In genomic region chr11:29715499-29715898, GRCm38 (mm10) we compare ENCODE assay signal across 22 mouse cellular contexts. TPM values are rescaled to one million over a fixed set of nuclear protein-coding genes. Genes with fewer than 3 reads are reported as not detected.
DNase-seq lines count a peak whose midpoint lies in the region; ATAC-seq and TF ChIP-seq lines count a peak whose summit lies in the region.
"Had no signal": no experiment of that assay in that cellular context is flagged by ENCODE, and none has a peak within 500 bp of the region (broad histone marks: within the 10 kb centered on the region; RNA-seq: fewer than 3 reads in every experiment).

No protein-coding gene starts in this region.

- H3K27me3 ChIP-seq in hindbrain, postnatal 0 days (ENCODE audit: insufficient read depth, low read length), result no peaks in the 10 kb centered on the region
- H3K27me3 ChIP-seq in hindbrain, embryonic 11.5 days (ENCODE audit: control insufficient read depth, insufficient read depth, low read length), result no peaks in the 10 kb centered on the region
- no peaks in the 10 kb centered on the region for H3K27me3 ChIP-seq in lung, embryonic 14.5 days (ENCODE audit: insufficient read depth, low read length)
- no peaks in the 10 kb centered on the region for H3K27me3 ChIP-seq in stomach, postnatal 0 days (ENCODE audit: control insufficient read depth, insufficient read depth, low read length)
- H3K27me3 ChIP-seq: embryonic facial prominence, embryonic 12.5 days; forebrain, embryonic 13.5 days; hindbrain, embryonic 13.5 days; intestine, embryonic 15.5 days; lung, embryonic 15.5 days; megakaryocyte, embryonic 14.5 days; midbrain, embryonic 15.5 days; neural tube, embryonic 15.5 days; stomach, embryonic 15.5 days had no signal

- H3K9ac ChIP-seq in hindbrain, postnatal 0 days (replicated peaks; ENCODE audit: low read length), result no peak overlapping the region
- no peak overlapping the region for H3K9ac ChIP-seq in hindbrain, embryonic 11.5 days (ENCODE audit: low read depth, low read length)
- no peak overlapping the region for H3K9ac ChIP-seq in lung, embryonic 14.5 days
- no peak overlapping the region for H3K9ac ChIP-seq in stomach, postnatal 0 days (ENCODE audit: low read length)
- H3K9ac ChIP-seq: embryonic facial prominence, embryonic 12.5 days; forebrain, embryonic 13.5 days; hindbrain, embryonic 13.5 days; intestine, embryonic 15.5 days; lung, embryonic 15.5 days; midbrain, embryonic 15.5 days; neural tube, embryonic 15.5 days; stomach, embryonic 15.5 days had no signal

- WGBS in hindbrain, postnatal 0 days, result 85% methylated on average over 3 of the region's 3 CpGs
- 92% methylated on average over 3 of the region's 3 CpGs for WGBS in hindbrain, embryonic 11.5 days
- 86% methylated on average over 3 of the region's 3 CpGs for WGBS in lung, embryonic 14.5 days
- 86% methylated on average over 3 of the region's 3 CpGs for WGBS in stomach, postnatal 0 days

- no peak overlapping the region for H3K4me2 ChIP-seq in hindbrain, postnatal 0 days (ENCODE audit: low read depth, low read length)
- no peak overlapping the region for H3K4me2 ChIP-seq in hindbrain, embryonic 11.5 days (replicated peaks; ENCODE audit: low read depth, low read length)
- H3K4me2 ChIP-seq in lung, embryonic 14.5 days, result no peak overlapping the region
- no peak overlapping the region for H3K4me2 ChIP-seq in stomach, postnatal 0 days (replicated peaks; ENCODE audit: low read depth)
- H3K4me2 ChIP-seq: embryonic facial prominence, embryonic 12.5 days; forebrain, embryonic 13.5 days; hindbrain, embryonic 13.5 days; intestine, embryonic 15.5 days; lung, embryonic 15.5 days; midbrain, embryonic 15.5 days; neural tube, embryonic 15.5 days; stomach, embryonic 15.5 days had no signal

- no peak overlapping the region for H3K27ac ChIP-seq in hindbrain, postnatal 0 days
- H3K27ac ChIP-seq in hindbrain, embryonic 11.5 days (ENCODE audit: low read depth, low read length), result no peak overlapping the region
- no peak overlapping the region for H3K27ac ChIP-seq in lung, embryonic 14.5 days (ENCODE audit: low read depth)
- H3K27ac ChIP-seq in stomach, postnatal 0 days (replicated peaks), result no peak overlapping the region
- H3K27ac ChIP-seq: embryonic facial prominence, embryonic 12.5 days; forebrain, embryonic 13.5 days; hindbrain, embryonic 13.5 days; intestine, embryonic 15.5 days; lung, embryonic 15.5 days; midbrain, embryonic 15.5 days; neural tube, embryonic 15.5 days; stomach, embryonic 15.5 days had no signal

- TF ChIP-seq EP300 in stomach, postnatal 0 days (optimal IDR thresholded peaks at IDR 0.05), result no peak

- ATAC-seq in hindbrain, postnatal 0 days, result no peak
- no peak for ATAC-seq in hindbrain, embryonic 11.5 days (ENCODE audit: low FRiP score)
- no peak for ATAC-seq in lung, embryonic 14.5 days (ENCODE audit: insufficient read depth)
- ATAC-seq in stomach, postnatal 0 days (ENCODE audit: low FRiP score, low TSS enrichment), result no peak
- ATAC-seq: intestine, embryonic 15.5 days; midbrain, embryonic 15.5 days had no signal

- H3K4me1 ChIP-seq in hindbrain, postnatal 0 days (ENCODE audit: insufficient read depth, low read length), result no peaks in the 10 kb centered on the region
- H3K4me1 ChIP-seq in hindbrain, embryonic 11.5 days (replicated peaks; ENCODE audit: control insufficient read depth, insufficient read depth, low read length), result no peaks in the 10 kb centered on the region
- H3K4me1 ChIP-seq in lung, embryonic 14.5 days (ENCODE audit: insufficient read depth), result peaks cover 4% of the 10 kb centered on the region
- no peaks in the 10 kb centered on the region for H3K4me1 ChIP-seq in stomach, postnatal 0 days (replicated peaks; ENCODE audit: control insufficient read depth, insufficient read depth)

- TF ChIP-seq CTCF in hindbrain, postnatal 0 days (IDR thresholded peaks at IDR 0.05; ENCODE audit: low read depth), result peak; percentile 42
- 0 out of 2 replicates have a peak, but pooled peaks have one; percentile 30 for TF ChIP-seq CTCF in lung, embryonic 14.5 days (IDR thresholded peaks at IDR 0.05; ENCODE audit: low read depth)
- TF ChIP-seq CTCF in stomach, postnatal 0 days (IDR thresholded peaks at IDR 0.05; ENCODE audit: low read depth), result peak; percentile 68

- DNase-seq in hindbrain, postnatal 0 days (ENCODE audit: low spot score), result no peak
- no peak for DNase-seq in hindbrain, embryonic 11.5 days (ENCODE audit: low spot score)
- DNase-seq in lung, embryonic 14.5 days, result no peak
- no peak for DNase-seq in lung, postnatal 36 days
- DNase-seq in MN1 (ENCODE audit: low spot score), result peak; percentile 24
- no peak for DNase-seq in stomach, postnatal 0 days (ENCODE audit: low spot score)
- DNase-seq in spleen, postnatal 4 days (ENCODE audit: low spot score in 2 of 2), result no peak
- DNase-seq: adrenal gland, adult 2 months; cerebellum, adult 8-10 months; gastrocnemius, postnatal 36 days; left cerebral cortex, postnatal 4 days; spleen, adult 18-20 months had no signal

- no peak overlapping the region for H3K4me3 ChIP-seq in hindbrain, postnatal 0 days (ENCODE audit: low read length)
- no peak overlapping the region for H3K4me3 ChIP-seq in hindbrain, embryonic 11.5 days (ENCODE audit: low read depth, low read length)
- no peak overlapping the region for H3K4me3 ChIP-seq in lung, embryonic 14.5 days (ENCODE audit: low read depth, low read length)
- no peak overlapping the region for H3K4me3 ChIP-seq in stomach, postnatal 0 days (ENCODE audit: low read depth, low read length)
- H3K4me3 ChIP-seq: embryonic facial prominence, embryonic 12.5 days; erythroblast, embryonic 14.5 days; forebrain, embryonic 13.5 days; hindbrain, embryonic 13.5 days; intestine, embryonic 15.5 days; lung, embryonic 15.5 days; megakaryocyte, embryonic 14.5 days; midbrain, embryonic 15.5 days; neural tube, embryonic 15.5 days; stomach, embryonic 15.5 days had no signal

- H3K9me3 ChIP-seq in hindbrain, postnatal 0 days (ENCODE audit: low read length), result no peaks in the 10 kb centered on the region
- H3K9me3 ChIP-seq in hindbrain, embryonic 11.5 days (ENCODE audit: control insufficient read depth, low read length), result no peaks in the 10 kb centered on the region
- H3K9me3 ChIP-seq in lung, embryonic 14.5 days (ENCODE audit: low read depth, low read length), result no peaks in the 10 kb centered on the region
- H3K9me3 ChIP-seq in stomach, postnatal 0 days (ENCODE audit: control insufficient read depth, low read length), result no peaks in the 10 kb centered on the region
- H3K9me3 ChIP-seq: embryonic facial prominence, embryonic 12.5 days; forebrain, embryonic 13.5 days; hindbrain, embryonic 13.5 days; intestine, embryonic 15.5 days; lung, embryonic 15.5 days; megakaryocyte, embryonic 14.5 days; midbrain, embryonic 15.5 days; neural tube, embryonic 15.5 days; stomach, embryonic 15.5 days had no signal

- H3K36me3 ChIP-seq in hindbrain, postnatal 0 days (ENCODE audit: insufficient read depth, low read length), result no peaks in the 10 kb centered on the region
- no peaks in the 10 kb centered on the region for H3K36me3 ChIP-seq in hindbrain, embryonic 11.5 days (ENCODE audit: control insufficient read depth, insufficient read depth, low read length)
- no peaks in the 10 kb centered on the region for H3K36me3 ChIP-seq in lung, embryonic 14.5 days (ENCODE audit: insufficient read depth)
- no peaks in the 10 kb centered on the region for H3K36me3 ChIP-seq in stomach, postnatal 0 days (ENCODE audit: control insufficient read depth, insufficient read depth, low read length)
- H3K36me3 ChIP-seq: intestine, embryonic 15.5 days; lung, embryonic 15.5 days; midbrain, embryonic 15.5 days; stomach, embryonic 15.5 days had no signal

RNA-seq across cellular contexts. Expression of gene Rtn4, which starts 22.8 kb away (rescaled TPM):
- 243 and 263 TPM in 2 replicates for total RNA-seq in hindbrain, postnatal 0 days (2014; rRNA removed)
- 130 and 135 TPM in 2 replicates for polyA plus RNA-seq in hindbrain, postnatal 0 days (2015; fragmentation: Nextera tagmentation; extraction: Ambion mirVana)
- 73.7 and 83.9 TPM in 2 replicates for polyA plus RNA-seq in hindbrain, embryonic 11.5 days (2014; fragmentation: Nextera tagmentation; extraction: Ambion mirVana)
- polyA plus RNA-seq in lung, embryonic 14.5 days (2014; fragmentation: Nextera tagmentation; extraction: Ambion mirVana), result 54.2 and 54.4 TPM in 2 replicates
- 56.1 and 68.3 TPM in 2 replicates for polyA plus RNA-seq in stomach, postnatal 0 days (2015; fragmentation: Nextera tagmentation; extraction: Ambion mirVana)
